In genomic region chr10:71291801-71292200, GRCm38 (mm10) we compare ENCODE assay signal across 9 mouse cellular contexts. TPM values are rescaled to one million over a fixed set of nuclear protein-coding genes. Genes with fewer than 3 reads are reported as not detected.
DNase-seq lines count a peak whose midpoint lies in the region; ATAC-seq and TF ChIP-seq lines count a peak whose summit lies in the region.
"Had no signal": no experiment of that assay in that cellular context is flagged by ENCODE, and none has a peak within 500 bp of the region (broad histone marks: within the 10 kb centered on the region; RNA-seq: fewer than 3 reads in every experiment).

No protein-coding gene starts in this region.

- no peak for DNase-seq in heart, postnatal 0 days (ENCODE audit: low spot score)
- DNase-seq in heart, adult 8-10 months (ENCODE audit: low spot score), result no peak
- peak; percentile 19 for DNase-seq in CD4-positive, CD25-positive, alpha-beta regulatory T cell, adult 2 months (ENCODE audit: low read depth, low spot score)
- no peak for DNase-seq in right cerebral cortex, postnatal 36 days (ENCODE audit: low spot score in 2 of 2)
- DNase-seq in urinary bladder, postnatal 10 days (ENCODE audit: low spot score), result no peak
- DNase-seq in left cerebral cortex, adult 11 months (ENCODE audit: low spot score), result no peak

- 14% methylated on average over 4 of the region's 4 CpGs for whole genome bisulfite sequencing in heart, postnatal 0 days

- H3K36me3 ChIP-seq in heart, postnatal 0 days (replicated peaks; ENCODE audit: control insufficient read depth, insufficient read depth, low read length), result no peaks in the 10 kb centered on the region

- H3K4me1 ChIP-seq in heart, postnatal 0 days (ENCODE audit: control insufficient read depth, insufficient read depth), result no peaks in the 10 kb centered on the region

- no peak overlapping the region for H3K9ac ChIP-seq in heart, postnatal 0 days (replicated peaks; ENCODE audit: low read depth, low read length)

- TF ChIP-seq EP300 in heart, postnatal 0 days (IDR thresholded peaks at IDR 0.05; ENCODE audit: low read depth), result no peak

- no peak for TF ChIP-seq CTCF in heart, postnatal 0 days (IDR thresholded peaks at IDR 0.05; ENCODE audit: low read depth)

- no peak for ATAC-seq in heart, postnatal 0 days (ENCODE audit: insufficient read depth, low read depth)
- ATAC-seq in granulocyte monocyte progenitor cell, adult 5-6 weeks (replicated peaks; ENCODE audit: poor library complexity, severe bottlenecking), result peak; percentile 20; the same call in 1 of the 2 replicates
- peak; percentile 28; the same call in 1 of the 2 replicates for ATAC-seq in megakaryocyte, adult 5-6 weeks (ENCODE audit: poor library complexity, severe bottlenecking)

- no peak overlapping the region for H3K27ac ChIP-seq in heart, postnatal 0 days (ENCODE audit: low read depth)

- no peak overlapping the region for H3K4me3 ChIP-seq in heart, postnatal 0 days (ENCODE audit: low read depth, low read length)
- H3K4me3 ChIP-seq: erythroblast, embryonic 14.5 days had no signal

- no peaks in the 10 kb centered on the region for H3K9me3 ChIP-seq in heart, postnatal 0 days (replicated peaks; ENCODE audit: control insufficient read depth, low read length)

- H3K4me2 ChIP-seq in heart, postnatal 0 days (ENCODE audit: low read depth, low read length), result peak overlapping the region; percentile 12; the same call in 1 of the 2 replicates

- H3K27me3 ChIP-seq in heart, postnatal 0 days (ENCODE audit: control insufficient read depth, insufficient read depth, low read length), result no peaks in the 10 kb centered on the region

RNA-seq across cellular contexts. Expression of gene Ube2d1, which starts 6.7 kb away (rescaled TPM):
- total RNA-seq in heart, postnatal 0 days (2014; rRNA removed; ENCODE audit: low replicate concordance), result 19.6 and 46.8 TPM in 2 replicates
- polyA plus RNA-seq in heart, postnatal 0 days (2015; fragmentation: Nextera tagmentation; extraction: Ambion mirVana), result 45.3 and 48.5 TPM in 2 replicates
- total RNA-seq in heart, adult 8-10 months (2022), result 10 to 100 TPM; 44.7 to 54.1 (median 47.0) TPM
- 40.5 and 61.7 TPM in 2 replicates for total RNA-seq in granulocyte monocyte progenitor cell, adult 5-6 weeks (2014; fragmentation: Nextera tagmentation)
- total RNA-seq in granulocyte monocyte progenitor cell, adult 5-6 weeks (2017), result 11.2 and 15.2 TPM in 2 replicates
- total RNA-seq in megakaryocyte, adult 5-6 weeks (2015), result 87.2 and 91.7 TPM in 2 replicates
- total RNA-seq in megakaryocyte, adult 5-6 weeks (2017), result 17.7 and 18.7 TPM in 2 replicates
- polyA plus RNA-seq: erythroblast, embryonic 14.5 days had no signal

RNA-seq across cellular contexts. Expression of gene Cisd1, which starts 53.0 kb away (rescaled TPM):
- total RNA-seq in heart, postnatal 0 days (2014; rRNA removed; ENCODE audit: low replicate concordance), result 134 and 170 TPM in 2 replicates
- polyA plus RNA-seq in heart, postnatal 0 days (2015; fragmentation: Nextera tagmentation; extraction: Ambion mirVana), result 403 and 429 TPM in 2 replicates
- total RNA-seq in heart, adult 8-10 months (2022), result 100 to 1,000 TPM; 324 to 355 (median 343) TPM
- total RNA-seq in granulocyte monocyte progenitor cell, adult 5-6 weeks (2014; fragmentation: Nextera tagmentation), result 33.2 and 35.9 TPM in 2 replicates
- total RNA-seq in granulocyte monocyte progenitor cell, adult 5-6 weeks (2017), result 12.7 and 13.5 TPM in 2 replicates
- 42.5 and 45.0 TPM in 2 replicates for total RNA-seq in megakaryocyte, adult 5-6 weeks (2015)
- 15.2 and 22.8 TPM in 2 replicates for total RNA-seq in megakaryocyte, adult 5-6 weeks (2017)

RNA-seq across cellular contexts. Expression of gene Tfam, which starts 53.7 kb away (rescaled TPM):
- 11.9 and 13.1 TPM in 2 replicates for total RNA-seq in heart, postnatal 0 days (2014; rRNA removed; ENCODE audit: low replicate concordance)
- 41.9 and 49.7 TPM in 2 replicates for polyA plus RNA-seq in heart, postnatal 0 days (2015; fragmentation: Nextera tagmentation; extraction: Ambion mirVana)
- total RNA-seq in heart, adult 8-10 months (2022), result 10 to 100 TPM; 48.6 to 80.2 (median 59.5) TPM
- total RNA-seq in granulocyte monocyte progenitor cell, adult 5-6 weeks (2014; fragmentation: Nextera tagmentation), result 52.6 and 71.6 TPM in 2 replicates
- total RNA-seq in granulocyte monocyte progenitor cell, adult 5-6 weeks (2017), result 73.2 and 91.8 TPM in 2 replicates
- 38.6 and 42.3 TPM in 2 replicates for total RNA-seq in megakaryocyte, adult 5-6 weeks (2015)
- 43.4 and 56.1 TPM in 2 replicates for total RNA-seq in megakaryocyte, adult 5-6 weeks (2017)

RNA-seq across cellular contexts. Expression of gene Ipmk, which starts 55.8 kb away (rescaled TPM):
- 6.8 and 8.0 TPM in 2 replicates for total RNA-seq in heart, postnatal 0 days (2014; rRNA removed; ENCODE audit: low replicate concordance)
- polyA plus RNA-seq in heart, postnatal 0 days (2015; fragmentation: Nextera tagmentation; extraction: Ambion mirVana), result 4.9 TPM in 2 replicates
- 10 to 100 TPM; 15.1 to 20.6 (median 17.4) TPM for total RNA-seq in heart, adult 8-10 months (2022)
- 20.5 and 25.2 TPM in 2 replicates for total RNA-seq in granulocyte monocyte progenitor cell, adult 5-6 weeks (2014; fragmentation: Nextera tagmentation)
- 24.4 and 28.6 TPM in 2 replicates for total RNA-seq in granulocyte monocyte progenitor cell, adult 5-6 weeks (2017)
- total RNA-seq in megakaryocyte, adult 5-6 weeks (2015), result 46.7 and 49.8 TPM in 2 replicates
- 53.6 and 55.4 TPM in 2 replicates for total RNA-seq in megakaryocyte, adult 5-6 weeks (2017)
